Mouse (Mus musculus): ENCODE measurements around the gene 1810049J17Rik. TPM values are rescaled to one million over a fixed set of nuclear protein-coding genes. Genes with fewer than 3 reads are reported as not detected.
A peak's percentile ranks its signal among the peaks of the same experiment; 100 is the strongest.

1810049J17Rik gene
- polyA plus RNA-seq, 1 experiment from 2014 or later = 2.5 TPM

DNA sequence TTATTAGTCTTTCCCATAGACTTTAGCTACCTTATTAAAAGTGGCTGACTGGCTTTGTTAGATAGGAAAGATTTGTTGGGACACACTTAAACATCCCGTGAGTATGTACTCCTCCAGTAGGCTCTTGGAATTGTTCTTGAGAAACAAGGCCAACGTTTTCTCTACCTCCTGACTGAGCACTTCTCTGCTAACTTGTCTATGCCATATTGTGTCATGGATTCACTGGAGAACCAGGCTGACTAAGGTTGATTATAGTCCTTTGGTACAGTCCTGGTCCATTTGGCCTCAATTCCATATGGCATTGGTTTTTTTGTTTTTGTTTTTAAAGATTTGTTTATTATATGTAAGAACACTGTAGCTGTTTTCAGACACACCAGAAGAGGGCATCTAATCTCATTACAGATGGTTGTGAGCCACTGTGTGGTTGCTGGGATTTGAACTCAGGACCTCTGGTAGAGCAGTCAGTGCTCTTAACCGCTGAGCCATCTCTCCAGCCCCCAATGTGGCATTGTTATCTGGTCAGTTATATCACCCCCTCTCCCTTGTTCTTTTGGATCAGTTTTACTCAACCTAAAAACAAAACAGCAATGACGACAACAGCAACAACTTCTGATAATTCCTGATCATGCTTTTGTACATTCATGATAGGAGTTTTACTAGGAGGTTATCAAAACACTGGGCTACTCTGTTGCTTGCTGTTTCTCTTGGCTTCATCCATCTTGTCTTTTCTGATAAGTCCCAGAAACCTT lies 15.5 kb upstream of the 1810049J17Rik start:
- ATAC-seq (ENCODE audit: low FRiP score) (no peak), DNase-seq (ENCODE audit: low spot score, missing footprints) (no peak)
- 89% methylated on average over 4 of the region's 4 CpGs for WGBS
- Histone ChIP-seq H3K27ac (ENCODE audit: low read depth, low read length) (no peak overlapping the region), H3K4me2 (no peak overlapping the region), H3K9ac (ENCODE audit: low read length) (no peak overlapping the region), H3K4me3 (ENCODE audit: low read depth, low read length) (no peak overlapping the region), H3K9me3 (ENCODE audit: control insufficient read depth, low read length) (no peaks in the 10 kb centered on the region), H3K36me3 (ENCODE audit: control insufficient read depth, insufficient read depth, low read length) (no peaks in the 10 kb centered on the region), H3K27me3 (ENCODE audit: control insufficient read depth, insufficient read depth, low read length) (no peaks in the 10 kb centered on the region), H3K4me1 (ENCODE audit: control insufficient read depth, insufficient read depth, low read length) (peaks cover 9% of the 10 kb centered on the region)

DNA sequence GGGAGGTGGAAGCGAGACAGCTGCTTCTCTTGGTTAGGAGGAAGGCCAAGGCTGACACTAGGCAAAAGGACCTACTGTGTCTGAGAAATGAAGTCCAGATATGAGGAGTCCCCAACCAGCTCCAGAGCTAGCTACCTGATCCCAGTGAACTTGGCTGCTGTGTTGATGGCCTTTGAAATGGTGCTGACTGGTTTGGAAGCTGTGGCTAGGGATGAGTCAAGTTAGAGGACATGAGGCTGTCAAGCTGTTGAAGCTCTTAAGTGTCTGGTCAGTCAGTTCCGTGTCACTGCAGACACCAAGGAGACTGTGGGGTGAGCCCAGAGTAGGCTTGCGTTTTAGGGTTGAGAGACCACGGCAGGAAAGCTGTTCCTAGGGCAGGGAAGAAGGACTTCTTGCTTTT lies 12.7 kb upstream of the 1810049J17Rik start:
- no peaks in the 10 kb centered on the region for H3K9me3 ChIP-seq (ENCODE audit: control insufficient read depth, low read length)
- 78% methylated on average over 4 of the region's 4 CpGs for WGBS
- ATAC-seq (ENCODE audit: low FRiP score) (no peak), DNase-seq (ENCODE audit: low spot score, missing footprints) (no peak)
- no peak overlapping the region for H3K4me2 ChIP-seq
- no peak overlapping the region for H3K9ac ChIP-seq (ENCODE audit: low read length)
- no peaks in the 10 kb centered on the region for H3K4me1 ChIP-seq (ENCODE audit: control insufficient read depth, insufficient read depth, low read length)
- no peaks in the 10 kb centered on the region for H3K27me3 ChIP-seq (ENCODE audit: control insufficient read depth, insufficient read depth, low read length)
- H3K36me3 ChIP-seq (ENCODE audit: control insufficient read depth, insufficient read depth, low read length) = no peaks in the 10 kb centered on the region
- H3K4me3 ChIP-seq (ENCODE audit: low read depth, low read length) = no peak overlapping the region
- no peak overlapping the region for H3K27ac ChIP-seq (ENCODE audit: low read depth, low read length)

- H3K4me1 ChIP-seq (ENCODE audit: control insufficient read depth, insufficient read depth, low read length) = no peaks in the 10 kb centered on the region
- no peaks in the 10 kb centered on the region for H3K9me3 ChIP-seq (ENCODE audit: control insufficient read depth, low read length)
- H3K4me3 ChIP-seq (ENCODE audit: low read depth, low read length) = no peak overlapping the region
- no peak overlapping the region for H3K27ac ChIP-seq (ENCODE audit: low read depth, low read length)
- WGBS = 76% methylated on average over 1 of the region's 1 CpGs
- no peak overlapping the region for H3K9ac ChIP-seq (ENCODE audit: low read length)
- H3K36me3 ChIP-seq (ENCODE audit: control insufficient read depth, insufficient read depth, low read length) = no peaks in the 10 kb centered on the region
- DNase-seq (ENCODE audit: low spot score, missing footprints) = no peak
- ATAC-seq (ENCODE audit: low FRiP score) = no peak
- no peak overlapping the region for H3K4me2 ChIP-seq
- H3K27me3 ChIP-seq (ENCODE audit: control insufficient read depth, insufficient read depth, low read length) = no peaks in the 10 kb centered on the region
These were observed 9.6 kb upstream of the 1810049J17Rik start for GRCm38 (mm10) chr15:12331300-12331699.

DNA sequence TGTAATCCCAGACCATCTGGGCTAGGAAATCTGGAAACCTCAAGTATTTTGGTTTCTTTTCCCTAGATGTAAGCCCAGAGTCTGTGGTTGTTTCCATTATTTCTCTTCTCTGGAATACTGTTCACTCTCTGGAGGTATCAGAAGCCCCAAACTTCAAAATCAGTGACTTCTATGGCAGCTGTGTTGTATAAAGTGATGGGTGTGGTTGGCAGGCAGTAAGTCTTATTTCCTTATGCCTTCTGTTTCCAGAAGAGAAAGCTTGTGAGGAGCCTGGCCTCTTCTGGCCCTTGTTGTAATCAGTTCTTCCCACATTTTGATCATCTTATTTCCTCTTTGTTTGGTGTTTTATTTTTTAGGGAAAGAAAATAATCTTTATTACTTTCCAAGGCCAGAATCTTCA lies 9.2 kb upstream of the 1810049J17Rik start:
- Histone ChIP-seq H3K4me2 (no peak overlapping the region), H3K9me3 (ENCODE audit: control insufficient read depth, low read length) (no peaks in the 10 kb centered on the region), H3K27me3 (ENCODE audit: control insufficient read depth, insufficient read depth, low read length) (no peaks in the 10 kb centered on the region), H3K4me3 (ENCODE audit: low read depth, low read length) (no peak overlapping the region), H3K27ac (ENCODE audit: low read depth, low read length) (no peak overlapping the region), H3K36me3 (ENCODE audit: control insufficient read depth, insufficient read depth, low read length) (no peaks in the 10 kb centered on the region), H3K4me1 (ENCODE audit: control insufficient read depth, insufficient read depth, low read length) (no peaks in the 10 kb centered on the region), H3K9ac (ENCODE audit: low read length) (no peak overlapping the region)
- DNase-seq (ENCODE audit: low spot score, missing footprints) = no peak
- no peak for ATAC-seq (ENCODE audit: low FRiP score)

- 93% methylated on average over 3 of the region's 3 CpGs for WGBS
- DNase-seq (ENCODE audit: low spot score, missing footprints) (no peak), ATAC-seq (ENCODE audit: low FRiP score) (no peak)
- Histone ChIP-seq H3K27ac (ENCODE audit: low read depth, low read length) (no peak overlapping the region), H3K4me2 (no peak overlapping the region), H3K9ac (ENCODE audit: low read length) (no peak overlapping the region), H3K4me1 (ENCODE audit: control insufficient read depth, insufficient read depth, low read length) (no peaks in the 10 kb centered on the region), H3K9me3 (ENCODE audit: control insufficient read depth, low read length) (no peaks in the 10 kb centered on the region), H3K4me3 (ENCODE audit: low read depth, low read length) (no peak overlapping the region), H3K36me3 (ENCODE audit: control insufficient read depth, insufficient read depth, low read length) (no peaks in the 10 kb centered on the region), H3K27me3 (ENCODE audit: control insufficient read depth, insufficient read depth, low read length) (no peaks in the 10 kb centered on the region)
These were observed 8.7 kb upstream of the 1810049J17Rik start for GRCm38 (mm10) chr15:12330389-12330788.

- WGBS = 80% methylated on average over 1 of the region's 1 CpGs
- Histone ChIP-seq H3K4me1 (ENCODE audit: control insufficient read depth, insufficient read depth, low read length) (peaks cover 12% of the 10 kb centered on the region), H3K27ac (ENCODE audit: low read depth, low read length) (no peak overlapping the region), H3K4me3 (ENCODE audit: low read depth, low read length) (no peak overlapping the region), H3K27me3 (ENCODE audit: control insufficient read depth, insufficient read depth, low read length) (peaks cover 3% of the 10 kb centered on the region; the same call in 1 of the 2 replicates), H3K36me3 (ENCODE audit: control insufficient read depth, insufficient read depth, low read length) (no peaks in the 10 kb centered on the region), H3K9me3 (ENCODE audit: control insufficient read depth, low read length) (no peaks in the 10 kb centered on the region), H3K9ac (ENCODE audit: low read length) (no peak overlapping the region; the same call in 1 of the 2 replicates), H3K4me2 (no peak overlapping the region)
- DNase-seq (ENCODE audit: low spot score, missing footprints) (no peak), ATAC-seq (ENCODE audit: low FRiP score) (no peak)
These were observed 2.6 kb upstream of the 1810049J17Rik start for GRCm38 (mm10) chr15:12324326-12324725.

- Histone ChIP-seq H3K36me3 (ENCODE audit: control insufficient read depth, insufficient read depth, low read length) (no peaks in the 10 kb centered on the region), H3K4me2 (peak overlapping the region; percentile 65), H3K4me3 (ENCODE audit: low read depth, low read length) (peak overlapping the region; percentile 100), H3K9ac (ENCODE audit: low read length) (peak overlapping the region; percentile 97), H3K4me1 (ENCODE audit: control insufficient read depth, insufficient read depth, low read length) (peaks cover 12% of the 10 kb centered on the region), H3K27ac (ENCODE audit: low read depth, low read length) (no peak overlapping the region), H3K9me3 (ENCODE audit: control insufficient read depth, low read length) (no peaks in the 10 kb centered on the region), H3K27me3 (ENCODE audit: control insufficient read depth, insufficient read depth, low read length) (peaks cover 3% of the 10 kb centered on the region; the same call in 1 of the 2 replicates)
- 21% methylated on average over 9 of the region's 9 CpGs for WGBS
- no peak for ATAC-seq (ENCODE audit: low FRiP score)
- peak; percentile 86 for DNase-seq (ENCODE audit: low spot score, missing footprints)
These were observed 1.1 kb upstream of the 1810049J17Rik start for GRCm38 (mm10) chr15:12322676-12323402.

DNA sequence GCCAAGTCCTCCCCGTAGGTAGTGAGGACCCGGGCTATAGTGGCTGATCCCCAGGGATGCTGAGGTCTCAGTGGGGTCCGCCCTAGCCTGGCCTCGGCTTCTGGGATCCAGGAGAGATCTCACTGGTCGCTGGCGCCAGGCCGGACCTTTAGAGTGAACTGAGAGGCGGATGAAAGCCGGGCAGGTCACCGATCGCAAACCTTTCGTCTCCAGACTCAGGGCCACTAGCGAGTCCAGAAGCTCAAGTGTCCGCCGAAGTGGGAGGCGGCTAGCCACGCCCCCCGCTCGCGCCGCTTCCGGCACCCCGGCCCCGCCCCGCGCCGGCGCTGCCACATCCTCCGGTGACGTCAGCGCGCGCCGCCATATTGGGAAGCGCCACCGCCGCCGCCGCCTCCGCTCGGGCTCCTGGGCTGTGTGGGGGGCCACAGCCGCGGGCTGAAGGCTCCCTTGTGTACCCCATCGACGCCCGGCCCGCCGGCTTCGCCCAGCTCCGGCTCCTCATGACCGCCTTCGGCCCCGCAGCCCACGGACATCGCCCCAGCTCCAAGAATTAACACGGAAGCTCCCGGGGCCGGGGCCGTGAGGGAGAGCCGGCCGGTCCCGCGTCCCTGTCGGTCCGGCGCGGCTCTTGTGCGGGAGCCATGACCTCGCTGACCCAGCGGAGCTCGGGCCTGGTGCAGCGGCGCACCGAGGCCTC lies 460 bp downstream of the 1810049J17Rik start, which contains the start of gene Golph3:
Gene Golph3 (plus strand): TSS at position 360 of the 697 bp plus-strand sequence.
- DNase-seq (ENCODE audit: low spot score, missing footprints) (peak; percentile 99), ATAC-seq (ENCODE audit: low FRiP score) (peak; percentile 98)
- H3K4me1 ChIP-seq (ENCODE audit: control insufficient read depth, insufficient read depth, low read length) = peaks cover 12% of the 10 kb centered on the region
- 1% methylated on average over 66 of the region's 74 CpGs for WGBS
- H3K9ac ChIP-seq (ENCODE audit: low read length) = peak within 1 kb of the TSS; percentile 97
- peak within 1 kb of the TSS; percentile 100 for H3K4me3 ChIP-seq (ENCODE audit: low read depth, low read length)
- no peaks in the 10 kb centered on the region for H3K9me3 ChIP-seq (ENCODE audit: control insufficient read depth, low read length)
- peak within 1 kb of the TSS; percentile 65 for H3K4me2 ChIP-seq
- no peaks in the 10 kb centered on the region for H3K36me3 ChIP-seq (ENCODE audit: control insufficient read depth, insufficient read depth, low read length)
- peaks cover 3% of the 10 kb centered on the region; the same call in 1 of the 2 replicates for H3K27me3 ChIP-seq (ENCODE audit: control insufficient read depth, insufficient read depth, low read length)
- peak within 1 kb of the TSS; percentile 86 for H3K27ac ChIP-seq (ENCODE audit: low read depth, low read length)
